Mouse (Mus musculus) small intestine, adult 2 months (tissue): Measurements from ENCODE around the gene Olfr553.
A peak's percentile ranks its signal among the peaks of the same experiment; 100 is the strongest.

ENCODE experiments used
- CTCF ChIP-seq: fragments of 200-500 bp; IDR thresholded peaks from 2 replicates; pipeline ENCODE4 v1.5.1; 2012; ENCODE audit warnings: low read depth, mild to moderate bottlenecking, control low read depth, inconsistent platforms, low read length, moderate library complexity, mixed read lengths; ENCODE audit not compliant: insufficient replicate concordance, insufficient read length; ENCODE audit errors: extremely low read depth
- POLR2A ChIP-seq: fragments of 200-500 bp; IDR thresholded peaks from 2 replicates; pipeline ENCODE4 v1.6.1; 2012; ENCODE audit warnings: low read depth, mild to moderate bottlenecking, control low read depth, inconsistent platforms, low read length, moderate library complexity

DNA sequence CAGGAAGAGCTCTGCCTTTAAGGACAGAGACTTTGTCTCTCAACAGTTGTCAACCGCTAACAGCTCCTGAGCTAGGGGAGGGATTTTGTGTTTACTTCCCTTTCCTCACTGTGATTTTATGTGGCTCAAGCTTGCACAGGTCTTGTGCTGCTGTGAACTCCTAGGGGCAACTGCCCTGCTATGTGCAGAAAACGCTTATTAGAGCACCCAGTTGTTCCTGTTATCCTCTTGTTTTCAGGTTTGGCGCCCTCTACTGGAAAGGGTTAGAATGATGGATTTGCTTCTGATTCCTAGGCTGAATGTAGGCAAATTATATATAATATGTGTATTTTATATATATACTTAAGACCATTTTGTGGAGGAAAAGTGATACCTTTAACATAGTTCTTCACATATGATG lies 18.6 kb upstream of the Olfr553 start:
- TF ChIP-seq POLR2A (no peak), CTCF (peak; percentile 57; the same call in 1 of the 2 replicates)
